Mouse (Mus musculus) ES-E14 (cell line): ENCODE measurements around the gene Ppan. TPM values are rescaled to one million over a fixed set of nuclear protein-coding genes. Genes with fewer than 3 reads are reported as not detected.

ENCODE experiments used
- DNase-seq: peaks from one replicate; pipeline ENCODE4 v3.0.0-alpha.2; 2013; ENCODE audit warnings: low read depth, low spot score
- H3K27ac ChIP-seq: 2 replicates; pipeline ENCODE4 v1.5.1; 2012; ENCODE audit warnings: low read depth, mild to moderate bottlenecking, low read length, moderate library complexity, mixed read lengths; ENCODE audit not compliant: poor library complexity, insufficient read depth, severe bottlenecking
- H3K36me3 ChIP-seq: 2 replicates; pipeline ENCODE4 v1.6.1; 2012; ENCODE audit warnings: mild to moderate bottlenecking, low read length, moderate library complexity, mixed read lengths; ENCODE audit not compliant: control insufficient read depth, poor library complexity, insufficient read depth, severe bottlenecking
- H3K4me1 ChIP-seq, 2 experiments: fragments of 150-350 bp in 1 of 2; sonication (generic) in 1 of 2; 2 replicates each; pipeline ENCODE4 v1.6.1; 2012; ENCODE audit warnings: low read length in 2 of 2, mild to moderate bottlenecking in 1 of 2, mixed read lengths in 1 of 2; ENCODE audit not compliant: control insufficient read depth in 2 of 2, insufficient read depth in 2 of 2, poor library complexity in 1 of 2
- H3K4me3 ChIP-seq, 2 experiments: fragments of 150-350 bp in 1 of 2; sonication (generic) in 1 of 2; 2 replicates each; pipeline ENCODE4 v1.5.1; 2012; ENCODE audit warnings: low read length in 2 of 2, low read depth in 1 of 2, mild to moderate bottlenecking in 1 of 2, mixed read lengths in 1 of 2; ENCODE audit not compliant: insufficient read depth in 1 of 2, poor library complexity in 1 of 2, severe bottlenecking in 1 of 2
- H3K9ac ChIP-seq: 2 replicates; pipeline ENCODE4 v1.6.1; 2012; ENCODE audit warnings: low read depth, mild to moderate bottlenecking, low read length, mixed read lengths; ENCODE audit not compliant: poor library complexity, insufficient read depth, severe bottlenecking
- H3K9me3 ChIP-seq: fragments of 150-350 bp; sonication (generic); 2 replicates; pipeline ENCODE4 v1.6.1; 2012; ENCODE audit warnings: low read depth, mild to moderate bottlenecking, low read length; ENCODE audit not compliant: control insufficient read depth, insufficient read depth
- CHD2 ChIP-seq: IDR thresholded peaks from 2 replicates; pipeline ENCODE4 v1.6.1; 2014; ENCODE audit warnings: mild to moderate bottlenecking, low read depth, low read length, inconsistent platforms
- HCFC1 ChIP-seq: IDR thresholded peaks from 2 replicates; pipeline ENCODE4 v1.6.1; 2012; ENCODE audit warnings: low read length, inconsistent platforms, borderline replicate concordance; ENCODE audit not compliant: insufficient read depth
- MAFK ChIP-seq: IDR thresholded peaks from 2 replicates; pipeline ENCODE4 v1.6.1; 2014; ENCODE audit warnings: mild to moderate bottlenecking, low read depth, low read length, inconsistent platforms; ENCODE audit not compliant: insufficient read depth
- ZC3H11A ChIP-seq: IDR thresholded peaks from 2 replicates; pipeline ENCODE4 v1.6.1; 2012; ENCODE audit warnings: low read depth, mild to moderate bottlenecking, inconsistent platforms, low read length, borderline replicate concordance
- ZNF384 ChIP-seq: IDR thresholded peaks from 2 replicates; pipeline ENCODE4 v1.6.1; 2012; ENCODE audit warnings: low read depth, low read length, inconsistent platforms
- in situ Hi-C, 2 experiments: fragments of 600-800 bp; cut with MboI; formaldehyde crosslinking; loops; one replicate each; pipeline ENCODE4 v1.15.1; 2025; ENCODE audit warnings: low sequenced_read_pairs in 2 of 2, inconsistent platforms in 1 of 2; ENCODE audit not compliant: unreplicated experiment in 2 of 2
- total RNA-seq: library from RNA; depleted of rRNA; stranded (reverse); fragments of 300-350 nt; gene quantifications from 2 replicates; pipeline ENCODE4 v1.2.3, GENCODE M21; 2012

Ppan gene
- total RNA-seq, 1 experiment, result 179 TPM

GRCm38 (mm10) chr9:20878041-20878709, 9.8 kb upstream of the Ppan start:
- in situ Hi-C loops, result no loop called here
- Histone ChIP-seq H3K36me3 (peaks cover 7% of the 10 kb centered on the region; the same call in 1 of the 2 replicates), H3K27ac (peak overlapping the region; percentile 68), H3K9me3 (no peaks in the 10 kb centered on the region), H3K4me1 (peaks cover 0 to 8% of the 10 kb centered on the region in 2 experiments; a peak in 2 of 4 replicates), H3K4me3 (peak overlapping the region; percentile 66), H3K9ac (peak overlapping the region; percentile 84)
- peak; percentile 97 for DNase-seq
- TF ChIP-seq MAFK (no peak), CHD2 (no peak), ZC3H11A (no peak), HCFC1 (no peak), ZNF384 (no peak)

- in situ Hi-C loops, result no loop called here
- no peaks in the 10 kb centered on the region for H3K9me3 ChIP-seq
- H3K36me3 ChIP-seq, result peaks cover 2% of the 10 kb centered on the region; the same call in 1 of the 2 replicates
- peak overlapping the region; percentile 66 for H3K4me3 ChIP-seq
- H3K4me1 ChIP-seq, result peaks cover 0 to 8% of the 10 kb centered on the region in 2 experiments; a peak in 2 of 4 replicates
- peak overlapping the region; percentile 84 for H3K9ac ChIP-seq
- DNase-seq, result no peak
- peak overlapping the region; percentile 68 for H3K27ac ChIP-seq
- no peak for TF ChIP-seq CHD2
- TF ChIP-seq ZNF384, result no peak
- TF ChIP-seq HCFC1, result no peak
- TF ChIP-seq ZC3H11A, result no peak
- no peak for TF ChIP-seq MAFK
These were observed 9.3 kb upstream of the Ppan start for GRCm38 (mm10) chr9:20878710-20879065.

- Histone ChIP-seq H3K4me1 (peaks cover 0 to 8% of the 10 kb centered on the region in 2 experiments; a peak in 2 of 4 replicates), H3K36me3 (no peaks in the 10 kb centered on the region; the same call in 1 of the 2 replicates), H3K9me3 (no peaks in the 10 kb centered on the region), H3K9ac (peak within 1 kb of the TSS; percentile 84), H3K4me3 (peak within 1 kb of the TSS; percentile 66), H3K27ac (peak within 1 kb of the TSS; percentile 68)
- in situ Hi-C loops, result no loop called here
- no peak for DNase-seq
- TF ChIP-seq MAFK, result no peak
- no peak for TF ChIP-seq HCFC1
- TF ChIP-seq ZNF384, result no peak
- no peak for TF ChIP-seq ZC3H11A
- TF ChIP-seq CHD2, result no peak
These were observed 8.7 kb upstream of the Ppan start, which contains the start of gene Angptl6 for GRCm38 (mm10) chr9:20879097-20879792. Gene Angptl6, minus strand, starts transcription at chr9:20879727.

GRCm38 (mm10) chr9:20886563-20886962, 1.4 kb upstream of the Ppan start:
- Histone ChIP-seq H3K4me3 (no peak overlapping the region), H3K27ac (no peak overlapping the region), H3K36me3 (peaks cover 24% of the 10 kb centered on the region), H3K9me3 (peaks cover 3% of the 10 kb centered on the region; the same call in 1 of the 2 replicates), H3K4me1 (peaks cover 0 to 12% of the 10 kb centered on the region in 2 experiments; a peak in 1 of 4 replicates), H3K9ac (no peak overlapping the region)
- in situ Hi-C loops, result no loop called here
- TF ChIP-seq HCFC1 (no peak), CHD2 (no peak), MAFK (no peak), ZC3H11A (no peak), ZNF384 (no peak)
- no peak for DNase-seq

GRCm38 (mm10) chr9:20887191-20887590, 784 bp upstream of the Ppan start:
- no peak for TF ChIP-seq ZC3H11A
- TF ChIP-seq ZNF384, result no peak
- no peak overlapping the region for H3K27ac ChIP-seq
- H3K4me1 ChIP-seq, result peaks cover 0 to 12% of the 10 kb centered on the region in 2 experiments; a peak in 1 of 4 replicates
- DNase-seq, result no peak
- in situ Hi-C loops, result no loop called here
- H3K9ac ChIP-seq, result no peak overlapping the region; the same call in 1 of the 2 replicates
- no peak overlapping the region for H3K4me3 ChIP-seq
- H3K36me3 ChIP-seq, result peaks cover 31% of the 10 kb centered on the region
- peaks cover 3% of the 10 kb centered on the region; the same call in 1 of the 2 replicates for H3K9me3 ChIP-seq
